Mouse (Mus musculus) gastrocnemius, adult 18-20 months (tissue): ENCODE data around the gene Ubxn7. TPM values are rescaled to one million over a fixed set of nuclear protein-coding genes. Genes with fewer than 3 reads are reported as not detected.

Source experiments
- DNase-seq: peaks from one replicate; pipeline ENCODE4 v3.0.0; 2021; ENCODE audit warnings: low spot score
- total RNA-seq, 2 experiments: library from RNA; stranded (reverse); gene quantifications; 2 replicates each; pipeline ENCODE4 v1.2.3; 2021

Gene Ubxn7
- total RNA-seq, 2 experiments from 2014 or later: 13.0 to 15.3 TPM

- no peak for DNase-seq
Measured at GRCm38 (mm10) chr16:32431926-32432325, 99.9 kb downstream of the Ubxn7 start.

- no peak for DNase-seq
Measured at GRCm38 (mm10) chr16:32433138-32433537, 101.1 kb downstream of the Ubxn7 start.

- peak; percentile 69 for DNase-seq
Measured at GRCm38 (mm10) chr16:32434066-32434465, 102.0 kb downstream of the Ubxn7 start.

- no peak for DNase-seq
Measured at GRCm38 (mm10) chr16:32434691-32435090, 102.6 kb downstream of the Ubxn7 start.

- no peak for DNase-seq
Measured at GRCm38 (mm10) chr16:32436657-32437056, 104.6 kb downstream of the Ubxn7 start.

GRCm38 (mm10) chr16:32437266-32437665, 105.2 kb downstream of the Ubxn7 start:
- DNase-seq: peak; percentile 36

- DNase-seq: no peak
Measured at GRCm38 (mm10) chr16:32441432-32441831, 109.4 kb downstream of the Ubxn7 start.

Other genes with a start within 250 kb of the Ubxn7 start
- gene Pigx, start 232.5 kb upstream of the Ubxn7 start, total RNA-seq: 10 to 100 TPM; 10.5 to 12.7 TPM
- 10 to 100 TPM in 1 of 2 experiments, 1 to 10 TPM in 1; 9.3 to 10.9 TPM for gene Cep19, start 232.5 kb upstream of the Ubxn7 start, total RNA-seq
- gene Nrros, start 166.7 kb upstream of the Ubxn7 start, total RNA-seq: 1 to 10 TPM; 1.3 to 2.1 TPM
- not detected for gene Bex6, start 152.4 kb upstream of the Ubxn7 start, total RNA-seq
- gene Fbxo45, start 85.1 kb upstream of the Ubxn7 start, total RNA-seq: 10 to 100 TPM; 16.1 to 16.7 TPM
- 1 to 10 TPM; 5.2 to 7.4 TPM for gene Wdr53, start 85.0 kb upstream of the Ubxn7 start, total RNA-seq
- 10 to 100 TPM; 58.3 to 81.5 TPM for gene Smco1, start 60.8 kb upstream of the Ubxn7 start, total RNA-seq
- 1 to 10 TPM; 8.7 to 8.9 TPM for gene Rnf168, start 54.8 kb upstream of the Ubxn7 start, total RNA-seq
- gene Tm4sf19, start 68.2 kb downstream of the Ubxn7 start, total RNA-seq: not detected
- 1 to 10 TPM; 5.2 to 5.5 TPM for gene Tctex1d2, start 87.4 kb downstream of the Ubxn7 start, total RNA-seq
- gene Pcyt1a, start 98.7 kb downstream of the Ubxn7 start, total RNA-seq: 100 to 1,000 TPM; 124 to 125 TPM
- gene Slc51a, start 155.6 kb downstream of the Ubxn7 start, total RNA-seq: not detected
- gene Zdhhc19, start 164.0 kb downstream of the Ubxn7 start, total RNA-seq: not detected